Mouse (Mus musculus) brown adipose tissue, adult 24 weeks (tissue): ENCODE measurements around the gene Rhox2f. TPM values are rescaled to one million over a fixed set of nuclear protein-coding genes. Genes with fewer than 3 reads are reported as not detected.
"Not testable (repeated sequence)": the region's sequence is repeated elsewhere in the genome, so short reads cannot be mapped to it uniquely, and the experiment has no call there.

Source experiments
- H3K27ac ChIP-seq: fragments of 200-500 bp; replicated peaks from 2 replicates; pipeline ENCODE4 v1.5.1; 2012; ENCODE audit warnings: low read depth, mild to moderate bottlenecking, low read length
- H3K4me1 ChIP-seq: fragments of 200-500 bp; 2 replicates; pipeline ENCODE4 v1.6.1; 2012; ENCODE audit warnings: low read length, mixed read lengths; ENCODE audit not compliant: control insufficient read depth, insufficient read depth, insufficient read length
- H3K4me3 ChIP-seq: fragments of 200-500 bp; 2 replicates; pipeline ENCODE4 v1.5.1; 2012; ENCODE audit warnings: low read depth, mild to moderate bottlenecking, low read length, moderate library complexity; ENCODE audit not compliant: insufficient read depth
- polyA plus RNA-seq: library from polyadenylated mRNA; stranded (reverse); fragments of >200 nt; gene quantifications from 2 replicates; pipeline ENCODE4 v1.2.4, GENCODE M21; 2012; ENCODE audit not compliant: missing spikeins, insufficient read depth, insufficient read length

Gene Rhox2f
- polyA plus RNA-seq, result not detected in 2 replicates

GRCm38 (mm10) chrX:37571105-37571504 lies at the start of gene Rhox2f:
Rhox2f (plus strand) TSS chrX:37571405.
- H3K4me1 ChIP-seq, H3K27ac ChIP-seq, H3K4me3 ChIP-seq: not testable (repeated sequence)

- H3K4me3 ChIP-seq, H3K4me1 ChIP-seq, H3K27ac ChIP-seq: not testable (repeated sequence)
Measured at GRCm38 (mm10) chrX:37530152-37530551, 41.1 kb upstream of the Rhox2f start, which contains the start of gene Rhox2e. Rhox2e (plus strand) TSS chrX:37530452.

GRCm38 (mm10) chrX:37541719-37542118 lies 29.5 kb upstream of the Rhox2f start, which contains the start of gene Rhox3e:
Rhox3e (plus strand) TSS chrX:37542019.
- H3K4me3 ChIP-seq, H3K27ac ChIP-seq, H3K4me1 ChIP-seq: not testable (repeated sequence)

- H3K4me1 ChIP-seq, H3K4me3 ChIP-seq, H3K27ac ChIP-seq: not testable (repeated sequence)
Measured at GRCm38 (mm10) chrX:37557112-37557511, 14.1 kb upstream of the Rhox2f start, which contains the start of gene Rhox4e. Rhox4e (plus strand) TSS chrX:37557412.

GRCm38 (mm10) chrX:37572638-37573037 lies 1.4 kb downstream of the Rhox2f start:
- H3K4me1 ChIP-seq, H3K27ac ChIP-seq, H3K4me3 ChIP-seq: not testable (repeated sequence)

GRCm38 (mm10) chrX:37580692-37581091 lies 9.5 kb downstream of the Rhox2f start, which contains the start of gene Rhox3f:
Rhox3f (plus strand) TSS chrX:37580992.
- not testable (repeated sequence) for H3K27ac ChIP-seq, H3K4me3 ChIP-seq, H3K4me1 ChIP-seq

- H3K27ac ChIP-seq, H3K4me3 ChIP-seq, H3K4me1 ChIP-seq: not testable (repeated sequence)
Measured at GRCm38 (mm10) chrX:37607604-37608003, 36.4 kb downstream of the Rhox2f start, which contains the start of gene Rhox4f. Rhox4f (minus strand) TSS chrX:37607704.

Other genes with a start within 250 kb of the Rhox2f start
- not detected in 2 replicates for gene Rhox3a2, start 191.4 kb upstream of the Rhox2f start, polyA plus RNA-seq
- not detected in 2 replicates for gene Rhox4a2, start 180.6 kb upstream of the Rhox2f start, polyA plus RNA-seq
- gene Rhox2b, start 159.3 kb upstream of the Rhox2f start, polyA plus RNA-seq, result not detected in 2 replicates
- not detected in 2 replicates for gene Rhox4b, start 138.9 kb upstream of the Rhox2f start, polyA plus RNA-seq
- not detected in 2 replicates for gene Rhox2c, start 117.7 kb upstream of the Rhox2f start, polyA plus RNA-seq
- gene Rhox3c, start 112.8 kb upstream of the Rhox2f start, polyA plus RNA-seq, result not detected in 2 replicates
- not detected in 2 replicates for gene Rhox4c, start 91.1 kb upstream of the Rhox2f start, polyA plus RNA-seq
- gene Rhox2d, start 78.0 kb upstream of the Rhox2f start, polyA plus RNA-seq, result not detected in 2 replicates
- gene Rhox4d, start 57.0 kb upstream of the Rhox2f start, polyA plus RNA-seq, result not detected in 2 replicates
- not detected in 2 replicates for gene Rhox2e, start 41.0 kb upstream of the Rhox2f start, polyA plus RNA-seq
- not detected in 2 replicates for gene Rhox3e, start 29.4 kb upstream of the Rhox2f start, polyA plus RNA-seq
- gene Rhox4e, start 14.0 kb upstream of the Rhox2f start, polyA plus RNA-seq, result not detected in 2 replicates
- gene Rhox3f, start 9.6 kb downstream of the Rhox2f start, polyA plus RNA-seq, result not detected in 2 replicates
- gene Rhox4f, start 36.3 kb downstream of the Rhox2f start, polyA plus RNA-seq, result not detected in 2 replicates
- not detected in 2 replicates for gene Rhox3g, start 57.2 kb downstream of the Rhox2f start, polyA plus RNA-seq
- not detected in 2 replicates for gene Rhox2g, start 72.1 kb downstream of the Rhox2f start, polyA plus RNA-seq
- not detected in 2 replicates for gene Rhox4g, start 79.9 kb downstream of the Rhox2f start, polyA plus RNA-seq
- not detected in 2 replicates for gene Rhox3h, start 97.4 kb downstream of the Rhox2f start, polyA plus RNA-seq
- gene Rhox2h, start 101.9 kb downstream of the Rhox2f start, polyA plus RNA-seq, result not detected in 2 replicates
- gene Rhox5, start 233.4 kb downstream of the Rhox2f start, polyA plus RNA-seq, result not detected in 2 replicates